Mouse (Mus musculus) hindbrain, postnatal 0 days (tissue): Measurements from ENCODE around the gene Grin2b. TPM values are rescaled to one million over a fixed set of nuclear protein-coding genes. Genes with fewer than 3 reads are reported as not detected.
"Not testable (repeated sequence)": the region's sequence is repeated elsewhere in the genome, so short reads cannot be mapped to it uniquely, and the experiment has no call there.

Source experiments
- ATAC-seq: fragments of 200-750 bp; cut with Nextera tagmentation; 2 replicates; pipeline ENCODE4 v1.8.0; 2017; ENCODE audit warnings: mild to moderate bottlenecking, moderate TSS enrichment, moderate library complexity
- DNase-seq: peaks from one replicate; pipeline ENCODE4 v3.0.0-alpha.2; 2015; ENCODE audit warnings: low spot score
- H3K27ac ChIP-seq: fragments of 300-500 bp; sonication (generic); 2 replicates; pipeline ENCODE4 v1.5.1; 2014; ENCODE audit warnings: mild to moderate bottlenecking
- H3K27me3 ChIP-seq: fragments of 300-500 bp; sonication (generic); 2 replicates; pipeline ENCODE4 v1.6.1; 2014; ENCODE audit warnings: low read length, mixed read lengths; ENCODE audit not compliant: insufficient read depth
- H3K36me3 ChIP-seq: fragments of 300-500 bp; sonication (generic); 2 replicates; pipeline ENCODE4 v1.6.1; 2014; ENCODE audit warnings: low read length, mixed read lengths; ENCODE audit not compliant: insufficient read depth
- H3K4me1 ChIP-seq: fragments of 300-500 bp; sonication (generic); 2 replicates; pipeline ENCODE4 v1.6.1; 2014; ENCODE audit warnings: antibody characterized with exemption, low read length, mixed read lengths; ENCODE audit not compliant: insufficient read depth
- H3K4me2 ChIP-seq: fragments of 300-500 bp; sonication (generic); 2 replicates; pipeline ENCODE4 v1.6.1; 2014; ENCODE audit warnings: low read depth, mild to moderate bottlenecking, low read length, moderate library complexity, mixed read lengths
- H3K4me3 ChIP-seq: fragments of 300-500 bp; sonication (generic); 2 replicates; pipeline ENCODE4 v1.5.1; 2014; ENCODE audit warnings: low read length
- H3K9ac ChIP-seq: fragments of 300-500 bp; sonication (generic); replicated peaks from 2 replicates; pipeline ENCODE4 v1.6.1; 2014; ENCODE audit warnings: mild to moderate bottlenecking, low read length, moderate library complexity, mixed read lengths
- H3K9me3 ChIP-seq: fragments of 300-500 bp; sonication (generic); 2 replicates; pipeline ENCODE4 v1.6.1; 2016; ENCODE audit warnings: low read length, mixed read lengths
- CTCF ChIP-seq: IDR thresholded peaks from 2 replicates; pipeline ENCODE4 v1.5.1; 2016; ENCODE audit warnings: antibody characterized with exemption, control low read depth, low read depth
- WGBS: fragments of 180-500 bp; shearing (Covaris S2); extraction: QIAGEN DNeasy Blood & Tissue Kit; methylation state at CpG from one replicate; pipeline ENCODE4 v1.1.7; 2014; 5-methylcytosine and 5-hydroxymethylcytosine counted together
- polyA plus RNA-seq: library from polyadenylated mRNA; unstranded; fragments of >200 nt; fragmentation: Nextera tagmentation; extraction: Ambion mirVana; gene quantifications from 2 replicates; pipeline ENCODE4 v1.2.1, GENCODE M21; 2015
- total RNA-seq: library from RNA; depleted of rRNA; stranded (reverse); fragments of >200 nt; gene quantifications from 2 replicates; pipeline ENCODE4 v1.2.3, GENCODE M21; 2014

Grin2b gene
- total and polyA plus RNA-seq, 2 experiments from 2014 or later, result 55.1 to 67.0 TPM

- Histone ChIP-seq H3K4me2 (no peak overlapping the region), H3K27me3 (no peaks in the 10 kb centered on the region), H3K4me3 (no peak overlapping the region), H3K4me1 (no peaks in the 10 kb centered on the region), H3K9me3 (no peaks in the 10 kb centered on the region), H3K27ac (no peak overlapping the region), H3K9ac (no peak overlapping the region), H3K36me3 (no peaks in the 10 kb centered on the region)
- no peak for TF ChIP-seq CTCF
- ATAC-seq (no peak), DNase-seq (no peak)
- 40% methylated on average over 2 of the region's 2 CpGs for WGBS
These were observed 469.7 kb downstream of the Grin2b start for GRCm38 (mm10) chr6:135703655-135704054.

- Histone ChIP-seq H3K36me3 (no peaks in the 10 kb centered on the region), H3K9me3 (no peaks in the 10 kb centered on the region), H3K4me2 (no peak overlapping the region), H3K27me3 (no peaks in the 10 kb centered on the region), H3K4me1 (no peaks in the 10 kb centered on the region), H3K9ac (no peak overlapping the region), H3K4me3 (no peak overlapping the region), H3K27ac (no peak overlapping the region)
- 62% methylated on average over 3 of the region's 3 CpGs for WGBS
- TF ChIP-seq CTCF, result no peak
- ATAC-seq, result no peak
- DNase-seq, result no peak
These were observed 471.9 kb downstream of the Grin2b start for GRCm38 (mm10) chr6:135701361-135701760.

GRCm38 (mm10) chr6:135700717-135701345 is 472.5 kb downstream of the Grin2b start:
- TF ChIP-seq CTCF, result no peak
- H3K9ac ChIP-seq, result no peak overlapping the region
- H3K4me2 ChIP-seq, result no peak overlapping the region
- H3K27ac ChIP-seq, result no peak overlapping the region
- WGBS, result 84% methylated on average over 12 of the region's 12 CpGs
- no peaks in the 10 kb centered on the region for H3K36me3 ChIP-seq
- DNase-seq, result no peak
- no peak overlapping the region for H3K4me3 ChIP-seq
- no peak for ATAC-seq
- H3K4me1 ChIP-seq, result no peaks in the 10 kb centered on the region
- H3K9me3 ChIP-seq, result no peaks in the 10 kb centered on the region
- no peaks in the 10 kb centered on the region for H3K27me3 ChIP-seq

GRCm38 (mm10) chr6:135692533-135692932 is 480.8 kb downstream of the Grin2b start:
- Histone ChIP-seq H3K9me3 (0 out of 2 replicates have a peak, but pooled peaks cover 7% of the 10 kb centered on the region), H3K4me2 (no peak overlapping the region), H3K27ac (no peak overlapping the region), H3K36me3 (no peaks in the 10 kb centered on the region), H3K27me3 (no peaks in the 10 kb centered on the region), H3K4me1 (no peaks in the 10 kb centered on the region), H3K4me3 (no peak overlapping the region), H3K9ac (no peak overlapping the region)
- 69% methylated on average over 9 of the region's 9 CpGs for WGBS
- DNase-seq, result no peak
- no peak for ATAC-seq
- no peak for TF ChIP-seq CTCF

GRCm38 (mm10) chr6:135691561-135691960 is 481.8 kb downstream of the Grin2b start:
- Histone ChIP-seq H3K36me3 (no peaks in the 10 kb centered on the region), H3K9ac (no peak overlapping the region), H3K4me3 (no peak overlapping the region), H3K4me1 (no peaks in the 10 kb centered on the region), H3K4me2 (no peak overlapping the region), H3K27me3 (no peaks in the 10 kb centered on the region), H3K27ac (no peak overlapping the region), H3K9me3 (0 out of 2 replicates have a peak, but pooled peaks cover 7% of the 10 kb centered on the region)
- peak; percentile 21; the same call in 1 of the 2 replicates for TF ChIP-seq CTCF
- 90% methylated on average over 7 of the region's 7 CpGs for WGBS
- DNase-seq, result no peak
- ATAC-seq, result no peak

- no peak for TF ChIP-seq CTCF
- H3K4me1 ChIP-seq, result no peaks in the 10 kb centered on the region
- H3K27ac ChIP-seq, result no peak overlapping the region
- H3K27me3 ChIP-seq, result no peaks in the 10 kb centered on the region
- 0 out of 2 replicates have a peak, but pooled peaks cover 3% of the 10 kb centered on the region for H3K9me3 ChIP-seq
- H3K9ac ChIP-seq, result no peak overlapping the region
- ATAC-seq (no peak), DNase-seq (no peak)
- H3K4me3 ChIP-seq, result no peak overlapping the region
- H3K36me3 ChIP-seq, result no peaks in the 10 kb centered on the region
- 62% methylated on average over 9 of the region's 9 CpGs for WGBS
- no peak overlapping the region for H3K4me2 ChIP-seq
These were observed 485.4 kb downstream of the Grin2b start for GRCm38 (mm10) chr6:135687926-135688325.

- H3K4me1 ChIP-seq, result no peaks in the 10 kb centered on the region
- H3K4me3 ChIP-seq, result no peak overlapping the region
- no peak for TF ChIP-seq CTCF
- DNase-seq, result no peak
- H3K4me2 ChIP-seq, result no peak overlapping the region
- no peak overlapping the region for H3K9ac ChIP-seq
- H3K27ac ChIP-seq, result no peak overlapping the region
- no peaks in the 10 kb centered on the region for H3K9me3 ChIP-seq
- no peaks in the 10 kb centered on the region for H3K36me3 ChIP-seq
- 65% methylated on average over 2 of the region's 2 CpGs for WGBS
- no peak for ATAC-seq
- H3K27me3 ChIP-seq, result no peaks in the 10 kb centered on the region
These were observed 489.1 kb downstream of the Grin2b start for GRCm38 (mm10) chr6:135684206-135684605.

GRCm38 (mm10) chr6:135681423-135681822 is 491.9 kb downstream of the Grin2b start:
- H3K9ac ChIP-seq, H3K4me1 ChIP-seq, ATAC-seq, H3K27me3 ChIP-seq, H3K4me2 ChIP-seq, H3K36me3 ChIP-seq, H3K4me3 ChIP-seq, H3K27ac ChIP-seq, H3K9me3 ChIP-seq, DNase-seq: not testable (repeated sequence)
- 83% methylated on average over 4 of the region's 4 CpGs for WGBS
